Mouse (Mus musculus) c-Kit-positive CD71-negative TER-119-negative erythroid progenitor cells, embryonic 14.5 days (primary cell): Measurements from ENCODE around the gene Plekha1.

ENCODE experiments used
- DNase-seq: peaks from one replicate; pipeline ENCODE4 v3.0.0-alpha.2; 2013; ENCODE audit warnings: low read depth

The Plekha1 gene

GRCm38 (mm10) chr7:130859926-130860325 is 5.6 kb upstream of the Plekha1 start:
- no peak for DNase-seq

DNA sequence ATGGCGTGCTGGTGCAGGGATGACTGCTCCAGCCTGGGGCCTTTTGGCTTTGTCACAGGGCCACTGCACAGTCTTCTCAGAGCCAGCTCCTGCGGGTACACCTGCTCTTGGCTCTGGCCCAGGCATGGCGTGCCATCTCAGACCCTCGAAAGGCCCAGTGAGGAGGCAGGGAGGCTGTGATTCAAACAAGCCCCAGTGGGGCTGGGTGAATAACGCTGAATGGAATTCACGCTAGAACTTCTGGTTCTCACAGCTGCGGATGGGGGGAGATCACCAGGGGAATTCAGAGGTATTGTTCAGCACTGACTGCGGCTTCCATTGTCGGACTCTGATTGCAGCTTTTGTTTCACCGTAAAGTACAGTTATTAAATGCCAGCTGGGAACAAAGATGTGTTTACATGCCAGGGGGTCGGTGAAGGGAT is 4.8 kb upstream of the Plekha1 start:
- DNase-seq: no peak

DNA sequence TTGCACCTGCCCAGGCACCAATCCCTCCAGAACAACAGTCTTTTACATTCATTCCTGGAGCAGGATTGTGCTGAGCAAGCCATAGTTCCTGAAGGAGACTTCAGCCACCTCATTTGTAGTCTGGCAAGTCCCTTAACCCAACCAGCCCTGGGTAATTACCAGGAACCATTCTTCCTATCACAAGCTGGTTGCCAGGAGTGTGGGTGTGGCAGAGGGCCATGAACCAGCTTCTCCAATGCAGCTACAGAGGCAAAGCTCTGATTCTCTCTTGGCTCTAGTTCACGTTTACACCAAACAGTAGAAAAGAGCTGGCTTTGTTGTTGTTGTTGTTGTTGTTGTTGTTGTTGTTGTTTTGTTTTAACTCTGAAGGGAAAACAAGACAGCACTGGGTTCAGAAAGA is 3.1 kb upstream of the Plekha1 start:
- no peak for DNase-seq

GRCm38 (mm10) chr7:130864711-130865110 is 845 bp upstream of the Plekha1 start:
- DNase-seq: no peak

DNA sequence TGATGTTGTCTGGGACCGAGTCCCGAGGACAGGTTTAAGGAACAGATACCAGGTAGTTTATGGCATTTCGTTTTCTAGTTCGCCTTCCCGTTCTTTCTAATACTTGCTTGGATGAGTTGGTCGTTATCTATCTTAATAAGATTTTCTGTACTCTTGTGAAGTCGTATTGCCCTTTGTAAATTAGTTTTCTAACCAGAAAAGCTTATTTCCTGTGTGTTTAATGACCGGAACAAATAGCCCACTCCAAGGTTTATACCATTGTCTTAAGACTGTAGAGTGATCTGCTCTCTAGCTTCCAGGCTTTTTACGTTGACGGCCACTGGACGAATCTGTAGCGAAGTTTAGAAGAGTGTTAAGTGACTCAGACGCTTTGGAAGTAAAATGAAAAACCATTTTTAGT is 1.1 kb downstream of the Plekha1 start:
- no peak for DNase-seq

- no peak for DNase-seq
These were observed 1.7 kb downstream of the Plekha1 start for GRCm38 (mm10) chr7:130867256-130867655.

- no peak for DNase-seq
These were observed 18.6 kb downstream of the Plekha1 start for GRCm38 (mm10) chr7:130884161-130884560.

DNA sequence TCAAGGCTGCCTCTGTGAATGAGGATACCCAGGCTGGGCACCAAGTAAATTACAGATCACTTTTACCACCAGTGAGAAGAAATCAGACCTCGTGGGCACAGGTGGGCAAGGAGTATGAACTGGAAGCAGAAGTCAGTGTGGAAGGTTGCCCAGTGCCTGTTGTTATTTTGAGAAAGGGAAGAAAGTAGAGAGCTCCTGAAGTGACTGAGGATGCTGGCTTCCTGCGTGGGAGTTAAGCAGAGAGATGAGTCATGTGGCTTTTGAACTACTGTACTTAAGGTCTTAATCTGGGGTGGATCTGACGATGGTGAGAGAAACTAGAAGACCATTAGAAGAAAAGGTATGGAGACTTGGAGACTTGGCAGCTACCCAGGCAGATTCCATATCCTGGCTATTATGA is 20.7 kb downstream of the Plekha1 start:
- no peak for DNase-seq

- no peak for DNase-seq
These were observed 22.4 kb downstream of the Plekha1 start for GRCm38 (mm10) chr7:130887946-130888345.

- no peak for DNase-seq
These were observed 25.3 kb downstream of the Plekha1 start for GRCm38 (mm10) chr7:130890871-130891270.

- no peak for DNase-seq
These were observed 27.4 kb downstream of the Plekha1 start for GRCm38 (mm10) chr7:130892973-130893372.

DNA sequence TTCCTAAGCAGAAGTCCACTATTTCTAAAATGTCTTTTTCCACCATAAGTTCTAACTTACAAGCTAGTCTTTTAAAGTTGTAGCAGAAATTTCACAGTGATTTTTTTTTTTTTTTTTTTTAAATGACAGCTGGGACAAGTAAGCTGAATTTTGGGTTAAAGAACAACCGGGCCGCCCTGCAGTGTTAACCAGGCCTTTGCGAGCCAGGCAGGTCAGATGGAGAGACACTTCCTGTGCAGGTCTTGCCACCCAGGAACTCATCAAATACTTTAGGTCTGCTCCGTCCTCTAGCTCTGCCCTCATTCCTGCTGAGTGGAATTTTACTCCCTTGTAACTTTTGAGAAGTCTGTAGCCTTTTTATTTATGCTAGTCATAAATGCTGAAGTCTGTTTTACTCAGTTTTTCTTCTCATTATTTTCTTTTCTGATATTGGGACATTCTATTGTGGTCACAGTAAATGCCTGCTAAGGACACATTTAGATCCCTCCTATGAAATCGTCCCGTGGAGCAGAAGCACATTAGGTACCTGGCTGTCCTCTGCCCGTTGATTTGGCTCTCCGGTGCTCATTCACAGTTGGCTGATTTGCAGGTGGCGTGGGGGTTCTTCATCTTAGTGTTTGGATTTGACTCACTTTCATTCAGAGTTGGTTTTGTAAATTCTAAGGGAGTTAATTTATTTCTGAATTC is 29.5 kb downstream of the Plekha1 start:
- no peak for DNase-seq

GRCm38 (mm10) chr7:130895618-130895945 is 30.0 kb downstream of the Plekha1 start:
- DNase-seq: no peak

GRCm38 (mm10) chr7:130896064-130896463 is 30.5 kb downstream of the Plekha1 start:
- DNase-seq: no peak

DNA sequence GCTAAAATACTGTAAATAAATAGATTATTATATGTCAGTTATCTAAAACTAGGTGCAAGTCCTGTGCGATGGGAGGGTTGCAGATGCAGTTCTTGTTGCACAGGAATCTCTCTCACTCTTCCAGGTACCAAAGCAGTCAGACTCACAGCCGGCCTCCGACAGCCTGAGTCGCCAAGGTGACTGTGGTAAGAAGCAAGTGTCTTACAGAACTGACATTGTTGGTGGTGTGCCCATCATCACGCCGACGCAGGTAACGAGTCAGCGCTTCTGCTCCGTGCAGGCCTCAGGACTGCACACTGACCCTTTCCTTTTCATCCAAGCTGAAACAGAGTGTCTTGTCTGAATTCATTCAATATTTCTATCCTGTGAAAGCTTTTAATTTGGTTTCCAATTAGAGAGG is 31.6 kb downstream of the Plekha1 start:
- DNase-seq: no peak

DNA sequence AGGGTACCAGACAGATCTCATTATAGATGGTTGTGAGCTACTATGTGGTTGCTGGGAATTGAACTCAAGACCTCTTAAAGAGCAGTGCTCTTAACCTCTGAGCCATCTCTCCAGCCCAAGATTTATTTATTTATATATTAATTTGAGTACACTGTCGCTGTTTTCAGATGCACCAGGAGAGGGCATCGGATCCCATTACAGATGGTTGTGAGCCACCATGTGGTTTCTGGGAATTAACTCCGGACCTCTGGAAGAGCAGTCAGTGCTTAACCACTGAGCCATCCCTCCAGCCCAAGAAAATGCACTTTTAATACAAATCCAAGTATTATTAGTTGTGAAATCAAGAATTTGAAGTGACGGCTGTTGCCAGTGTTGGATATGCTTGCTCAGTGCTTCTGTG is 32.8 kb downstream of the Plekha1 start:
- DNase-seq: no peak

DNA sequence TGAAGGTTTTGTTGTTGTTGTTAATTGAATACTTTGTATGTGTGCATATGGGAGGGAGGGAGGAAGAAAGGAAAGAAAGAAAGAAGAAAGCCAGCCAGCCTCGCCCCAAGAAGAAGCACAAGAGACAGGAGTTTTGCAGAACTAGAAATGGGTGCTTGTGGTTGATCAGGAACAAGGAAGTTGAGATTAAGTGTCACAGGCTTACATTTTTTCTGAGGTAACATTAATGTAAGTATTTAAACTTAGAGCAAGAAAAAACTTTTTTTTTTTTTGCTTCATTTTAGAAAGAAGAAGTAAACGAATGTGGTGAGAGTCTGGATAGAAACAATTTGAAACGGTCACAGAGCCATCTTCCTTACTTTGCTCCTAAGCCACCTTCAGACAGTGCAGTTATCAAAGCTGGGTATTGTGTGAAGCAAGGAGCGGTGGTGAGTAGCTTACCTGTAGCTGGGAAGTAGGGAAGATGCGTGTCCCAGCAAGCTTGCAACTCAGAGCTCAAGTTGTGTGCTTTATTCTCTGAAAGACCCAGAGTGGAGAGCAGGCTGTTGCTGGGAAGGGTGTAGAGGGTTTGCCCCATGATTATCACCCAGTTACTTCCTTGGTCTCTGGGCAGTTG is 34.8 kb downstream of the Plekha1 start:
- DNase-seq: no peak

DNA sequence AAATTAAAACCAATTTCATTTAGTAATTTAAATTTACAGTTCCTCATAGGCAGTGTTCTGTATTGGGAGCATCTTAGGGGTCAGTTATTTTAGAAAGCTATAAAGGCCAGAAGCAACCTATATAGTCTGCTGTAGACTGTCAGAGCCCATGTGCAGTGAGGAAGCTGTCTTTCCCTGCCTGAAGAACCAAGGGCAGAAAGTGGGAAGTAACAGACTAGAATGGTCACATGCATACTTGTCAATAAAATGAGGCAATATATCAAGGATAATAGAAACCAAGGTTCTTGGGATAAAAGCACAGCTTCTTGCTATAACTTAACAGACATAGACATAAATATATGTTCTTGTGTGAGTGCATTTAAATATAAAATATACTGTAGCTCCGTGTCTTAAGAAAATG is 37.4 kb downstream of the Plekha1 start:
- DNase-seq: no peak

DNA sequence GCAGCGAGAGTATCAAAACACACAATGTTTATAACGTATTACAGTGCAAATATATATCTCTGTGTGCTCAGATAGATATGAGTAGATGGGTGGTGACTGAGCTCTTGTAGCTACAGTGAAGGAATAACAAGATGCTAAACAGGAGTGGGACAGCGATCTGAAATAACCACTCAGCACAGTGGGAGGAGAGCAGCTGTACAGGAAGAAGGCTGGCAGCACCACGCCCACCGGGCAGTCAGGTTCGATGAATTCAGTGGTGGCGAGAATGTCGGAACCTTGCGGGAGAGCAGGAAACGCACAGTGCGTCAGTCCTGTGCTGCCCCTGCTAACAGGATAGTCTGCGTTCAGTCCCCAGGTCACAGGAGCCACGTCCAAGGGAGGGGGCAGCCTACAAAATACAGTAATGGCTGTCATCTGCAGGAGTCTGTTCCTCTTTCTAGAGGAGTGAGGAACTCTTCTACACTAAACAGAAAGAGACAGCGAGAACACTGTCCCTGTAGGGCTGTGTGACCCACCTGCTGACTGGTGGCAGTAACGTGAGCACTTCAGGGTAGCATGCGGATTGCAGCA is 38.0 kb downstream of the Plekha1 start:
- no peak for DNase-seq

DNA sequence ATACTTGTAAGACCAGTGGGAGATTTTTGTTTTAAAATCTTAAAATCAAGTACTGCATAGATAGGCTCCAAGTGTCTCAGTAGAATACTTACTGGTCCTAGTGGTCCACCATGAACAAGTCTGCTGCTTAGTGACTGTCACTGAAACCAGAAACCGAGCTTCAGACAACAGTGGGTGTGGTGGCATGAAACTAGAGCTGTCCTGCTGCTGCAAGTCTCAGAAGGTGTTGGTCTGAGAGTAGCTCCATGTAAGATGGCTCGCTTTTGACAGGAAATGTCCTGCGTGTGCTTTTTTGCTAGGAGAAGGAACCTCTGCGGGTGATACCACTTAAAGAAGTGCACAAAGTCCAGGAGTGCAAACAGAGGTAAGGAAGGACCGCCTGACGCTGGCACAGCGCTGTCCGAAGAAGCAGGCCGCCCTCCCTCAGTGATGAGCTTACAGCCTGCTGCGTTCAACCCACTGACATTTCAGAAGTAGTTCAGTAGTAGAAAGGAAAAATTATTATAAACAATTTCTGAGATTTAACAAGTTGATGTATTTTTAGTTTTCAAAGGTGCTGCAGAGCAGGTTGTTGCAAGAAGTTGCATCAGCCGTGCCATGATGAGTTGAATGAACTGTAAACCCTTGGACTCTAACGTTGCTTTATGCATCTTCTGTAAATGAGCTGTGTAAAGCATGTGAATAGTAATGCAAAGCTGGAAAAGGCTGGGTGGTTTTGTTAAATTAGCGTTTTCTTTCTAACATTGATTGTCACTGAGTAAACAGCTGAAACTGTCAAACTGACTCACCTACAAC is 39.2 kb downstream of the Plekha1 start:
- no peak for DNase-seq

DNA sequence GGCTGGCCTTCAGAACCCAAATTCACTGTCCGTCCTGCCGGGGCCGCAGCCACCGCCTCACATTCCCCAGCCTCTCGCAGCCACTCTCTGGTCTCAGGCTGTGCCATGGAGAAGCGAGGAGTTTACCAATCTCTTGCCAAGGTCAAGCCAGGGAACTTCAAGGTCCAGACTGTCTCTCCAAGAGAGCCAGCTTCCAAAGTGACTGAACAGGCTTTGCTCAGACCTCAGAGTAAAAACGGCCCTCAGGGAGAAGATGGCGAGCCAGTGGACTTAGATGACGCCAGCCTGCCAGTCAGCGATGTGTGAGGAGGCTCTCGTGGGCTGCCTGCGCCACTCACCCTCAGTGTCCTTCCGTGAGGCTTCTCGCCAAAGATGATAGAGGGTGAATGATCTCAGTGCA is 45.3 kb downstream of the Plekha1 start:
- DNase-seq: no peak

GRCm38 (mm10) chr7:130914693-130915363 is 49.3 kb downstream of the Plekha1 start:
- DNase-seq: no peak
